Mouse (Mus musculus) small intestine, adult 2 months (tissue): ENCODE data around the gene Ptges2. TPM values are rescaled to one million over a fixed set of nuclear protein-coding genes. Genes with fewer than 3 reads are reported as not detected.

ENCODE experiments used
- H3K27ac ChIP-seq: fragments of 200-500 bp; 2 replicates; pipeline ENCODE4 v1.5.1; 2012; ENCODE audit warnings: low read depth, low read length, control low read depth, inconsistent platforms; ENCODE audit not compliant: insufficient read depth
- H3K27me3 ChIP-seq: fragments of 200-500 bp; 2 replicates; pipeline ENCODE4 v1.6.1; 2012; ENCODE audit warnings: mild to moderate bottlenecking, moderate library complexity, low read length, inconsistent platforms; ENCODE audit not compliant: control insufficient read depth, insufficient read depth
- H3K36me3 ChIP-seq: fragments of 200-500 bp; 2 replicates; pipeline ENCODE4 v1.6.1; 2012; ENCODE audit warnings: mild to moderate bottlenecking, low read length, control low read depth, inconsistent platforms; ENCODE audit not compliant: control insufficient read depth, insufficient read depth
- H3K4me1 ChIP-seq: fragments of 200-500 bp; 2 replicates; pipeline ENCODE4 v1.6.1; 2012; ENCODE audit warnings: low read length, inconsistent platforms, mixed read lengths; ENCODE audit not compliant: control insufficient read depth, insufficient read depth, insufficient read length
- H3K4me3 ChIP-seq: fragments of 200-500 bp; 2 replicates; pipeline ENCODE4 v1.5.1; 2012; ENCODE audit warnings: low read depth, mild to moderate bottlenecking, control low read depth, inconsistent platforms, low read length, moderate library complexity
- CTCF ChIP-seq: fragments of 200-500 bp; IDR thresholded peaks from 2 replicates; pipeline ENCODE4 v1.5.1; 2012; ENCODE audit warnings: low read depth, mild to moderate bottlenecking, control low read depth, inconsistent platforms, low read length, moderate library complexity, mixed read lengths; ENCODE audit not compliant: insufficient replicate concordance, insufficient read length; ENCODE audit errors: extremely low read depth
- POLR2A ChIP-seq: fragments of 200-500 bp; IDR thresholded peaks from 2 replicates; pipeline ENCODE4 v1.6.1; 2012; ENCODE audit warnings: low read depth, mild to moderate bottlenecking, control low read depth, inconsistent platforms, low read length, moderate library complexity
- WGBS: fragments of 180-500 bp; shearing (Covaris S2); methylation state at CpG from one replicate; pipeline ENCODE4 v1.1.7; 2018; 5-methylcytosine and 5-hydroxymethylcytosine counted together
- polyA plus RNA-seq: library from polyadenylated mRNA; depleted of rRNA; stranded (reverse); fragments of >200 nt; gene quantifications from 2 replicates; pipeline ENCODE4 v1.2.3, GENCODE M21; 2012; rRNA removed

Gene Ptges2
- polyA plus RNA-seq, 1 experiment, result 32.6 TPM

- Histone ChIP-seq H3K4me1 (peaks cover 14% of the 10 kb centered on the region), H3K27me3 (no peaks in the 10 kb centered on the region), H3K27ac (peak within 1 kb of the TSS; percentile 98), H3K36me3 (peaks cover 8% of the 10 kb centered on the region), H3K4me3 (peak within 1 kb of the TSS; percentile 77)
- WGBS, result under 1% methylated on average over 101 of the region's 103 CpGs
- no peak for TF ChIP-seq CTCF
- TF ChIP-seq POLR2A, result peak; percentile 79; the same call in 1 of the 2 replicates
These were observed 55.5 kb downstream of the Ptges2 start, which contains the start of gene Slc25a25 for GRCm38 (mm10) chr2:32450881-32451844. Gene Slc25a25 (minus strand): TSS chr2:32451445.

GRCm38 (mm10) chr2:32451870-32452372, 56.2 kb downstream of the Ptges2 start:
- Histone ChIP-seq H3K27ac (peak overlapping the region; percentile 98), H3K27me3 (no peaks in the 10 kb centered on the region), H3K4me3 (peak overlapping the region; percentile 50), H3K36me3 (peaks cover 8% of the 10 kb centered on the region), H3K4me1 (peaks cover 12% of the 10 kb centered on the region)
- TF ChIP-seq POLR2A (0 out of 2 replicates have a peak, but pooled peaks have one; percentile 24), CTCF (no peak)
- WGBS, result under 1% methylated on average over 25 of the region's 25 CpGs

- WGBS, result 89% methylated on average over 16 of the region's 16 CpGs
- H3K27me3 ChIP-seq, result no peaks in the 10 kb centered on the region
These were observed 56.8 kb downstream of the Ptges2 start for GRCm38 (mm10) chr2:32452441-32452971.

GRCm38 (mm10) chr2:32453641-32454303, 58.1 kb downstream of the Ptges2 start:
- Histone ChIP-seq H3K4me1 (peaks cover 8% of the 10 kb centered on the region), H3K27ac (no peak overlapping the region), H3K27me3 (no peaks in the 10 kb centered on the region), H3K36me3 (peaks cover 7% of the 10 kb centered on the region; the same call in 1 of the 2 replicates), H3K4me3 (no peak overlapping the region)
- 66% methylated on average over 5 of the region's 5 CpGs for WGBS
- TF ChIP-seq CTCF, result no peak
- TF ChIP-seq POLR2A, result no peak

More at GRCm38 (mm10) chr2:32452441-32452971, 56.8 kb downstream of the Ptges2 start:
- Histone ChIP-seq H3K4me3 (peak overlapping the region; percentile 50), H3K27ac (peak overlapping the region; percentile 48), H3K36me3 (peaks cover 7% of the 10 kb centered on the region; the same call in 1 of the 2 replicates), H3K4me1 (peaks cover 10% of the 10 kb centered on the region)
- no peak for TF ChIP-seq POLR2A
- TF ChIP-seq CTCF, result no peak

- Histone ChIP-seq H3K27me3 (no peaks in the 10 kb centered on the region), H3K36me3 (peaks cover 7% of the 10 kb centered on the region; the same call in 1 of the 2 replicates), H3K4me1 (peaks cover 8% of the 10 kb centered on the region), H3K27ac (no peak overlapping the region), H3K4me3 (no peak overlapping the region)
- WGBS, result 93% methylated on average over 10 of the region's 10 CpGs
- no peak for TF ChIP-seq CTCF
- no peak for TF ChIP-seq POLR2A
These were observed 58.9 kb downstream of the Ptges2 start for GRCm38 (mm10) chr2:32454633-32455032.

- H3K36me3 ChIP-seq, result peaks cover 7% of the 10 kb centered on the region; the same call in 1 of the 2 replicates
- H3K4me1 ChIP-seq, result peaks cover 8% of the 10 kb centered on the region
- no peak for TF ChIP-seq POLR2A
- no peak for TF ChIP-seq CTCF
- H3K27me3 ChIP-seq, result no peaks in the 10 kb centered on the region
- H3K4me3 ChIP-seq, result no peak overlapping the region
- H3K27ac ChIP-seq, result no peak overlapping the region
- WGBS, result 94% methylated on average over 8 of the region's 8 CpGs
These were observed 59.4 kb downstream of the Ptges2 start for GRCm38 (mm10) chr2:32455101-32455500.

Other genes starting within 250 kb of the Ptges2 start
- gene Prrc2b, start 244.8 kb upstream of the Ptges2 start, polyA plus RNA-seq, result 16.3 and 23.4 TPM in 2 replicates
- gene Pomt1, start 159.3 kb upstream of the Ptges2 start, polyA plus RNA-seq, result 11.0 and 18.4 TPM in 2 replicates
- gene Uck1, start 135.7 kb upstream of the Ptges2 start, polyA plus RNA-seq, result 39.0 and 64.9 TPM in 2 replicates
- gene Golga2, start 108.5 kb upstream of the Ptges2 start, polyA plus RNA-seq, result 21.7 and 37.4 TPM in 2 replicates
- 44.8 and 65.3 TPM in 2 replicates for gene Swi5, start 107.8 kb upstream of the Ptges2 start, polyA plus RNA-seq
- 121 and 275 TPM in 2 replicates for gene Ciz1, start 43.6 kb upstream of the Ptges2 start, polyA plus RNA-seq
- 248 and 480 TPM in 2 replicates for gene Dnm1, start 42.6 kb upstream of the Ptges2 start, polyA plus RNA-seq
- gene 1110008P14Rik, start 14.0 kb upstream of the Ptges2 start, polyA plus RNA-seq, result 117 and 134 TPM in 2 replicates
- gene Lcn2, start 7.6 kb upstream of the Ptges2 start, polyA plus RNA-seq, result 5.5 and 5.8 TPM in 2 replicates
- gene Naif1, start 54.6 kb downstream of the Ptges2 start, polyA plus RNA-seq, result 2.4 and 4.4 TPM in 2 replicates
- 12.5 and 27.0 TPM in 2 replicates for gene Slc25a25, start 55.5 kb downstream of the Ptges2 start, polyA plus RNA-seq
- 55.2 and 96.2 TPM in 2 replicates for gene Fam102a, start 139.4 kb downstream of the Ptges2 start, polyA plus RNA-seq
- 49.3 and 87.5 TPM in 2 replicates for gene Dpm2, start 175.0 kb downstream of the Ptges2 start, polyA plus RNA-seq
- 0.15 and 0.25 TPM in 2 replicates for gene Pip5kl1, start 178.9 kb downstream of the Ptges2 start, polyA plus RNA-seq
- not detected in 2 replicates for gene 9430097D07Rik, start 179.8 kb downstream of the Ptges2 start, polyA plus RNA-seq
- gene St6galnac4, start 191.2 kb downstream of the Ptges2 start, polyA plus RNA-seq, result 9.1 and 9.6 TPM in 2 replicates
- gene St6galnac6, start 203.8 kb downstream of the Ptges2 start, polyA plus RNA-seq, result 12.5 and 18.2 TPM in 2 replicates
- gene Ak1, start 225.9 kb downstream of the Ptges2 start, polyA plus RNA-seq, result 3.4 and 3.7 TPM in 2 replicates